Mouse (Mus musculus): ENCODE measurements around the gene Zfp704. TPM values are rescaled to one million over a fixed set of nuclear protein-coding genes. Genes with fewer than 3 reads are reported as not detected.

Gene Zfp704
- total and polyA plus RNA-seq, 3 experiments: under 0.01 TPM; not detected in 2

- Histone ChIP-seq H3K9me3 (replicated peaks; ENCODE audit: insufficient read depth, low read length) (no peaks in the 10 kb centered on the region), H3K79me2 (ENCODE audit: control insufficient read depth, insufficient read depth, low read length, poor library complexity) (no peaks in the 10 kb centered on the region), H3K36me3 (ENCODE audit: control insufficient read depth in 1 of 2, insufficient read depth in 2 of 2, low read length in 2 of 2) (no peaks in the 10 kb centered on the region), H3K27me3 (ENCODE audit: control insufficient read depth in 1 of 2, insufficient read depth in 2 of 2, low read length in 2 of 2) (no peaks in the 10 kb centered on the region), H3K4me3 (ENCODE audit: control insufficient read depth in 1 of 2, insufficient read depth in 1 of 2, low read depth in 2 of 2, low read length in 2 of 2) (no peak overlapping the region), H3K27ac (ENCODE audit: control insufficient read depth, low read depth, low read length) (no peak overlapping the region), H3K9ac (ENCODE audit: control insufficient read depth, low read depth, low read length, poor library complexity, severe bottlenecking) (no peak overlapping the region), H3K4me1 (ENCODE audit: control insufficient read depth in 1 of 2, insufficient read depth in 2 of 2, low read length in 2 of 2) (no peaks in the 10 kb centered on the region)
- no peak for DNase-seq (ENCODE audit: low read depth, low spot score)
- no peak for TF ChIP-seq POLR2A (IDR thresholded peaks at IDR 0.05; ENCODE audit: control insufficient read depth in 1 of 2, insufficient read depth in 1 of 2, low read depth in 1 of 2, low read length in 2 of 2, poor library complexity in 1 of 2)
- TF ChIP-seq BHLHE40 (IDR thresholded peaks at IDR 0.05; ENCODE audit: borderline replicate concordance, low read depth, low read length): no peak
- no peak for TF ChIP-seq MYB (IDR thresholded peaks at IDR 0.05; ENCODE audit: low read depth, low read length)
- TF ChIP-seq TCF12 (IDR thresholded peaks at IDR 0.05; ENCODE audit: low read depth, low read length): no peak
- no peak for TF ChIP-seq KAT2A (conservative IDR thresholded peaks at IDR 0.05; ENCODE audit: low read depth, low read length)
- TF ChIP-seq ETS1 (IDR thresholded peaks at IDR 0.05; ENCODE audit: low read depth, low read length): no peak
- TF ChIP-seq EP300 (IDR thresholded peaks at IDR 0.05; ENCODE audit: low read depth in 1 of 2, low read length in 2 of 2): no peak
- TF ChIP-seq JUND (IDR thresholded peaks at IDR 0.05; ENCODE audit: low read depth, low read length): no peak
- no peak for TF ChIP-seq POLR2AphosphoS5 (IDR thresholded peaks at IDR 0.05; ENCODE audit: borderline replicate concordance, low read depth, low read length)
- no peak for TF ChIP-seq ZMIZ1 (IDR thresholded peaks at IDR 0.05; ENCODE audit: low read depth, low read length)
- TF ChIP-seq ZKSCAN1 (IDR thresholded peaks at IDR 0.05; ENCODE audit: low read depth, low read length): no peak
- TF ChIP-seq CHD2 (IDR thresholded peaks at IDR 0.05; ENCODE audit: low read length): no peak
Observed at GRCm38 (mm10) chr3:9579028-9579643, 30.7 kb downstream of the Zfp704 start.

GRCm38 (mm10) chr3:9576872-9577271 is 33.0 kb downstream of the Zfp704 start:
- TF ChIP-seq POLR2AphosphoS5 (IDR thresholded peaks at IDR 0.05; ENCODE audit: borderline replicate concordance, low read depth, low read length) (no peak), SMC3 (IDR thresholded peaks at IDR 0.05; ENCODE audit: low read depth, low read length) (no peak)
- no peaks in the 10 kb centered on the region for H3K4me1 ChIP-seq (ENCODE audit: control insufficient read depth in 1 of 2, insufficient read depth in 2 of 2, low read length in 2 of 2)
- H3K4me3 ChIP-seq (ENCODE audit: control insufficient read depth in 1 of 2, insufficient read depth in 1 of 2, low read depth in 2 of 2, low read length in 2 of 2): no peak overlapping the region
- H3K9me3 ChIP-seq (replicated peaks; ENCODE audit: insufficient read depth, low read length): no peaks in the 10 kb centered on the region
- H3K36me3 ChIP-seq (ENCODE audit: control insufficient read depth in 1 of 2, insufficient read depth in 2 of 2, low read length in 2 of 2): no peaks in the 10 kb centered on the region
- H3K9ac ChIP-seq (ENCODE audit: control insufficient read depth, low read depth, low read length, poor library complexity, severe bottlenecking): no peak overlapping the region
- no peaks in the 10 kb centered on the region for H3K79me2 ChIP-seq (ENCODE audit: control insufficient read depth, insufficient read depth, low read length, poor library complexity)
- H3K27ac ChIP-seq (ENCODE audit: control insufficient read depth, low read depth, low read length): no peak overlapping the region
- H3K27me3 ChIP-seq (ENCODE audit: control insufficient read depth in 1 of 2, insufficient read depth in 2 of 2, low read length in 2 of 2): no peaks in the 10 kb centered on the region
- DNase-seq (ENCODE audit: low read depth, low spot score): no peak

DNA sequence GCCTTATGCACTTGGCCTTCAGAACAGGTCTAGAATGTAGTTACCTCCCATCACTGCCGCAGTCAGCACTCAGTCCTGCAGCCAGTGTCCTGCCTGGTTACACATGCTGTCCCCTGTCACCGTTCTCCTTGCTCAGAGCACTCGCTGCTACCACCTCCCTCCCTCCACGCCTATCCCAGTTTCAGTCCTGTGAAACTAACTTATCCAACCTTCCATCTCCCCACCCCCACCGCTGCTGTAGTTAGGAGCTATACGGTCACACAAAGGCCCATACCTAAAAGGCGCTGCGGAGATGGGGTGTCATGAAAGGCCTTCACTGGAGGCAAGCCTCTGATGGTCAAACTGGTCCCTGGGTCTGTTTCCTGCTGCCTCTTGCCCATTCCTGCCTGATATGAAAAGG is 35.6 kb downstream of the Zfp704 start:
- Histone ChIP-seq H3K27ac (ENCODE audit: control insufficient read depth, low read depth, low read length) (no peak overlapping the region), H3K79me2 (ENCODE audit: control insufficient read depth, insufficient read depth, low read length, poor library complexity) (no peaks in the 10 kb centered on the region), H3K36me3 (ENCODE audit: control insufficient read depth in 1 of 2, insufficient read depth in 2 of 2, low read length in 2 of 2) (no peaks in the 10 kb centered on the region), H3K27me3 (ENCODE audit: control insufficient read depth in 1 of 2, insufficient read depth in 2 of 2, low read length in 2 of 2) (no peaks in the 10 kb centered on the region), H3K9ac (ENCODE audit: control insufficient read depth, low read depth, low read length, poor library complexity, severe bottlenecking) (no peak overlapping the region), H3K4me3 (ENCODE audit: control insufficient read depth in 1 of 2, insufficient read depth in 1 of 2, low read depth in 2 of 2, low read length in 2 of 2) (no peak overlapping the region), H3K4me1 (ENCODE audit: control insufficient read depth in 1 of 2, insufficient read depth in 2 of 2, low read length in 2 of 2) (no peaks in the 10 kb centered on the region), H3K9me3 (replicated peaks; ENCODE audit: insufficient read depth, low read length) (no peaks in the 10 kb centered on the region)
- DNase-seq (ENCODE audit: low read depth, low spot score): no peak
- no peak for TF ChIP-seq ZNF384 (IDR thresholded peaks at IDR 0.05; ENCODE audit: low read depth, low read length)

Data from MEL (cell line).